Mouse (Mus musculus) intestine, embryonic 16.5 days (tissue): Measurements from ENCODE around the gene Tanc1. TPM values are rescaled to one million over a fixed set of nuclear protein-coding genes. Genes with fewer than 3 reads are reported as not detected.
A peak's percentile ranks its signal among the peaks of the same experiment; 100 is the strongest.

Experiments
- ATAC-seq: fragments of 200-750 bp; cut with Nextera tagmentation; 2 replicates; pipeline ENCODE4 v1.8.0; 2017; ENCODE audit warnings: moderate TSS enrichment, moderate library complexity
- H3K27ac ChIP-seq: fragments of 300-500 bp; sonication (generic); 2 replicates; pipeline ENCODE4 v1.5.1; 2014; ENCODE audit warnings: mild to moderate bottlenecking, low read length
- H3K27me3 ChIP-seq: fragments of 300-500 bp; sonication (generic); replicated peaks from 2 replicates; pipeline ENCODE4 v1.6.1; 2014; ENCODE audit warnings: low read length, control low read depth, mixed read lengths; ENCODE audit not compliant: control insufficient read depth, insufficient read depth
- H3K36me3 ChIP-seq: fragments of 300-500 bp; sonication (generic); 2 replicates; pipeline ENCODE4 v1.6.1; 2014; ENCODE audit warnings: low read length, control low read depth; ENCODE audit not compliant: control insufficient read depth, insufficient read depth
- H3K4me1 ChIP-seq: fragments of 300-500 bp; sonication (generic); 2 replicates; pipeline ENCODE4 v1.6.1; 2014; ENCODE audit warnings: low read length, control low read depth, mixed read lengths; ENCODE audit not compliant: control insufficient read depth, insufficient read depth
- H3K4me2 ChIP-seq: fragments of 300-500 bp; sonication (generic); 2 replicates; pipeline ENCODE4 v1.6.1; 2014; ENCODE audit warnings: low read depth, low read length, control low read depth
- H3K4me3 ChIP-seq: fragments of 300-500 bp; sonication (generic); 2 replicates; pipeline ENCODE4 v1.5.1; 2014; ENCODE audit warnings: mild to moderate bottlenecking, low read length
- H3K9ac ChIP-seq: fragments of 300-500 bp; sonication (generic); 2 replicates; pipeline ENCODE4 v1.6.1; 2014; ENCODE audit warnings: low read depth, low read length
- H3K9me3 ChIP-seq: fragments of 300-500 bp; sonication (generic); 2 replicates; pipeline ENCODE4 v1.6.1; 2016; ENCODE audit warnings: low read length, control low read depth; ENCODE audit not compliant: control insufficient read depth
- WGBS: fragments of 180-500 bp; shearing (Covaris S2); extraction: QIAGEN DNeasy Blood & Tissue Kit; methylation state at CpG from one replicate; pipeline ENCODE4 v1.1.7; 2014; 5-methylcytosine and 5-hydroxymethylcytosine counted together
- polyA plus RNA-seq: library from polyadenylated mRNA; unstranded; fragments of >200 nt; fragmentation: Nextera tagmentation; extraction: Ambion mirVana; gene quantifications from 2 replicates; pipeline ENCODE4 v1.2.1, GENCODE M21; 2015

The Tanc1 gene
- polyA plus RNA-seq, 1 experiment from 2014 or later, result 20.8 TPM

GRCm38 (mm10) chr2:59733410-59733809, 121.6 kb downstream of the Tanc1 start:
- Histone ChIP-seq H3K4me2 (no peak overlapping the region), H3K9ac (no peak overlapping the region), H3K4me3 (no peak overlapping the region), H3K27me3 (no peaks in the 10 kb centered on the region), H3K9me3 (no peaks in the 10 kb centered on the region), H3K4me1 (no peaks in the 10 kb centered on the region; the same call in 1 of the 2 replicates), H3K27ac (no peak overlapping the region), H3K36me3 (no peaks in the 10 kb centered on the region)
- 58% methylated on average over 5 of the region's 5 CpGs for WGBS
- ATAC-seq, result no peak

GRCm38 (mm10) chr2:59736401-59736898, 124.6 kb downstream of the Tanc1 start:
- 0 out of 2 replicates have a peak, but pooled peaks have one; percentile 24 for ATAC-seq
- H3K4me1 ChIP-seq, result peaks cover 4% of the 10 kb centered on the region; the same call in 1 of the 2 replicates
- H3K9ac ChIP-seq, result 0 out of 2 replicates have a peak overlapping the region, but pooled peaks have one; percentile 4
- WGBS, result 60% methylated on average over 10 of the region's 10 CpGs
- H3K36me3 ChIP-seq, result no peaks in the 10 kb centered on the region
- no peaks in the 10 kb centered on the region for H3K27me3 ChIP-seq
- H3K27ac ChIP-seq, result no peak overlapping the region
- no peak overlapping the region for H3K4me3 ChIP-seq
- H3K9me3 ChIP-seq, result no peaks in the 10 kb centered on the region
- H3K4me2 ChIP-seq, result no peak overlapping the region

DNA sequence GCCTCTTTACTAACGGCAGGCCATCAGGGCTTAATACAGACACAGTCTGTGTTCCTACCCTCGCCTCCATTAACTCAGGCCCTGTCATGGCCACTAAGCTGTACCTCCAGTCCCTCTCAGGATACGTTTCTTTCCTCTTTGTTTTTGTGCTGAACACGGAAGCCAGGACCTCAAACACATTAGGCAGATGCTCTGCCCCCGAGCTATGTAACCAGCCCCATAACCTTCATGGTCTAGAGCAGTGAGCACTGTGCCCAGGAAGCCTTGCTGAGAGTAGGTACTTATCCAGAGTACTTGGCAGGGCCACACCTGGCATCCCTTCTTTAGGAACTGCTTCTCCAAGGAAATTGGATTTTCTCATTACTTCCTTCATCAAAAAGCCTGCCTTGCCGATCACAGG, 125.5 kb downstream of the Tanc1 start:
- ATAC-seq, result no peak
- Histone ChIP-seq H3K9me3 (no peaks in the 10 kb centered on the region), H3K36me3 (no peaks in the 10 kb centered on the region), H3K9ac (no peak overlapping the region), H3K4me1 (peaks cover 10% of the 10 kb centered on the region; the same call in 1 of the 2 replicates), H3K4me3 (no peak overlapping the region), H3K4me2 (no peak overlapping the region), H3K27ac (no peak overlapping the region), H3K27me3 (no peaks in the 10 kb centered on the region)
- WGBS, result 88% methylated on average over 6 of the region's 6 CpGs

DNA sequence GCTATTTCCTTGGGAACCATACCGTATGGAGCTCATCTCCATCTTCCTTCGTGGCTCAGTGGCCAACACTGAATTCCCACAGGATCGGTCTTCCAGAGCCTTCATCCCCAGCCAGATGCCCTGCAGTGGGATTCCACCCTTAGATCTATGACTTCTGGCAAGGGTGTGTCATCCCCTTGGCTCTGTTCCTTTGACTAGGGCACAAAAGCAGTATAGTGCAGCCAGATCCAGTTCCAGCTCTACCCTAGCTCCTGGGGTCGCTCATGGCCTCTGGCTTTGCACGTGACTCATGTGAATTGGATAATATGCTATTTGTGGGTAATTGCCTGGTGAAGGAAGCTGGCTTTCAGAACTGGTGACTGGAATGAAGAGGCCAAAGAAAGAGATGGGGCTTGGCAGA, 126.5 kb downstream of the Tanc1 start:
- no peak overlapping the region for H3K4me2 ChIP-seq
- WGBS, result 78% methylated on average over 5 of the region's 5 CpGs
- H3K27ac ChIP-seq, result no peak overlapping the region
- no peaks in the 10 kb centered on the region for H3K9me3 ChIP-seq
- no peaks in the 10 kb centered on the region for H3K36me3 ChIP-seq
- H3K9ac ChIP-seq, result no peak overlapping the region
- no peak overlapping the region for H3K4me3 ChIP-seq
- H3K4me1 ChIP-seq, result peaks cover 10% of the 10 kb centered on the region; the same call in 1 of the 2 replicates
- ATAC-seq, result no peak
- H3K27me3 ChIP-seq, result no peaks in the 10 kb centered on the region

- no peaks in the 10 kb centered on the region for H3K27me3 ChIP-seq
- WGBS, result 73% methylated on average over 8 of the region's 8 CpGs
- H3K9me3 ChIP-seq, result no peaks in the 10 kb centered on the region
- peaks cover 10% of the 10 kb centered on the region; the same call in 1 of the 2 replicates for H3K4me1 ChIP-seq
- no peaks in the 10 kb centered on the region for H3K36me3 ChIP-seq
- H3K27ac ChIP-seq, result no peak overlapping the region
- no peak overlapping the region for H3K9ac ChIP-seq
- no peak for ATAC-seq
- no peak overlapping the region for H3K4me2 ChIP-seq
- no peak overlapping the region for H3K4me3 ChIP-seq
Observed at GRCm38 (mm10) chr2:59739036-59739435, 127.2 kb downstream of the Tanc1 start.

- Histone ChIP-seq H3K27ac (no peak overlapping the region), H3K4me2 (no peak overlapping the region), H3K27me3 (no peaks in the 10 kb centered on the region), H3K4me3 (no peak overlapping the region), H3K36me3 (no peaks in the 10 kb centered on the region), H3K9me3 (no peaks in the 10 kb centered on the region), H3K4me1 (peaks cover 22% of the 10 kb centered on the region), H3K9ac (no peak overlapping the region)
- WGBS, result 71% methylated on average over 12 of the region's 12 CpGs
- ATAC-seq, result no peak
Observed at GRCm38 (mm10) chr2:59742500-59743116, 130.8 kb downstream of the Tanc1 start.

GRCm38 (mm10) chr2:59745428-59745827, 133.6 kb downstream of the Tanc1 start:
- no peak overlapping the region for H3K9ac ChIP-seq
- WGBS, result 38% methylated on average over 6 of the region's 6 CpGs
- no peaks in the 10 kb centered on the region for H3K9me3 ChIP-seq
- no peaks in the 10 kb centered on the region for H3K27me3 ChIP-seq
- no peak overlapping the region for H3K4me2 ChIP-seq
- H3K4me1 ChIP-seq, result peaks cover 32% of the 10 kb centered on the region
- ATAC-seq, result no peak
- H3K27ac ChIP-seq, result no peak overlapping the region
- no peaks in the 10 kb centered on the region for H3K36me3 ChIP-seq
- H3K4me3 ChIP-seq, result no peak overlapping the region

DNA sequence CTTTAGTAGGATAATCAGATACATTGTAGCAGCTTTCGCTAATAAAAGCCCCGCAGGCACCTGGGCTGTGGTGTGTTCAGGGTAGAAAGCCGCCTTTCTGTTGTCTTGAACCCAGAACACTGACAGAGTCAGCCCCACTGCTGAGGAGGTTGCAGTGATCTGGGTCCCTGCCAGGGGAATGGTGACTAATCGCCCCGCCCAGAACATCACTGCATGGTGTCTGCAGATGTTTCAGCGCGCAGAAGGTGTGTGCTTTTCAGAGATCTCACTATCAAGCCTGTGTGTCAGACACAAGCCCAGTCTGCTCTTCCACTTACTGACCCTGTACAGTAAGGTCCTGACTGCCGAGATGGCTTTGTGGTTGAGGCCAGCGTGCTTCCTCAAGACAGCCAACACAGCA, 134.2 kb downstream of the Tanc1 start:
- Histone ChIP-seq H3K36me3 (no peaks in the 10 kb centered on the region), H3K4me3 (no peak overlapping the region), H3K9me3 (no peaks in the 10 kb centered on the region), H3K9ac (no peak overlapping the region), H3K4me1 (peaks cover 32% of the 10 kb centered on the region), H3K27me3 (no peaks in the 10 kb centered on the region), H3K27ac (0 out of 2 replicates have a peak overlapping the region, but pooled peaks have one; percentile 4), H3K4me2 (no peak overlapping the region)
- ATAC-seq, result 0 out of 2 replicates have a peak, but pooled peaks have one; percentile 10
- WGBS, result 80% methylated on average over 9 of the region's 9 CpGs

GRCm38 (mm10) chr2:59747757-59748156, 135.9 kb downstream of the Tanc1 start:
- 76% methylated on average over 9 of the region's 9 CpGs for WGBS

More at GRCm38 (mm10) chr2:59747757-59748156, 135.9 kb downstream of the Tanc1 start:
- Histone ChIP-seq H3K4me2 (no peak overlapping the region; the same call in 1 of the 2 replicates), H3K4me3 (no peak overlapping the region), H3K36me3 (no peaks in the 10 kb centered on the region), H3K9ac (no peak overlapping the region), H3K27me3 (no peaks in the 10 kb centered on the region), H3K27ac (peak overlapping the region; percentile 81), H3K9me3 (no peaks in the 10 kb centered on the region), H3K4me1 (peaks cover 25% of the 10 kb centered on the region)
- peak; percentile 78 for ATAC-seq
